Mouse (Mus musculus) megakaryocyte progenitor cell, adult 5-6 weeks (primary cell): ENCODE measurements around the gene Gm49321. TPM values are rescaled to one million over a fixed set of nuclear protein-coding genes. Genes with fewer than 3 reads are reported as not detected.

ENCODE experiments used
- ATAC-seq: replicated peaks from 2 replicates; pipeline ENCODE4 v1.8.0; 2016; ENCODE audit warnings: mild to moderate bottlenecking, moderate TSS enrichment, inconsistent platforms; ENCODE audit not compliant: poor library complexity
- total RNA-seq, 2 experiments: library from RNA; stranded (forward) in 1 of 2; stranded (reverse) in 1 of 2; fragments of 157-497, 149-512 nt in 1 of 2; fragments of 200-1000 nt in 1 of 2; gene quantifications; 2 replicates each; pipeline versions ENCODE4 v1.2.3 to v1.2.4; 2015 to 2017

Gm49321 gene
- total RNA-seq, 2 experiments from 2014 or later: 1.5 TPM; not detected in 1

DNA sequence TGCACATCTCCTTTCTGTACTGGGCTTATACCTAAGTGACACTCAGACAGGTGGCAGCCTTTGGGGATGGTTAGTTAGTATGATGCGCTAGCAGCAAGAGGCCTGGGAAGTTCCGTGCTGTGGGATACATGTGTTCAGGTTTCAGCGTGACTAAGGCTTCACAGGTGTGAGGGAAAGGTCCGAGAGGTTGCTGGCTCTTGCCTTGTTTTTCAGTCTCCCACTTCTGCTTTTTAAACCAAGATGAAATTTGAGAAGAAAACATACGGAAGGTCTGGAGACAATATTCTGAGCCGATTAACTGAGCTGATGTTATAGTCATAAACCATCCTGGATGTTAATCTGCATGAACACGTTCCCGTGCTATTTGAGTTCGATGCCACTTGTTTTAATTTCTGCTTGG, 65.0 kb downstream of the Gm49321 start:
- ATAC-seq: no peak

DNA sequence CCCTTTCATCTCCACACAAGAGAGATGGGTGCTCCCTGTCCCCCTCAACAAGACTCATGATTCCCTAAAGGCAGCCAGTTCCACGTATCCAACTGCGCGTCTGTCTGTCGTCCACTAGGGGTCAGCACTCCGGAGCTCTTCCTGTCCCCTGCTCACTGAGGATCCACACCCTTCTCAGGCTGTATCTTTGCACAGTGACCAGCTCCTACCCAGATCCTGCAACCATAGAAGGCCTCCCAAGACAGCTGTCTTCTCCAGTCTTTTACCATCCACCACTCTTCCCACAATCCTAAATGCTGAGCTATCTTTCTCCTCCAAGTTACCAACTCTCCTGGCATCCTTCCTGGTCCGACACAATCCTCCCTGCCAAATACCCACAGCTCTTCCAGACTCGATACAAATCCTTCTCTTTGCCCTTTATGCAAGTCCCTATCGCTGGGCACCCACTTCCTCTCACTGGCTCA, 72.0 kb downstream of the Gm49321 start:
- ATAC-seq: peak; percentile 87

DNA sequence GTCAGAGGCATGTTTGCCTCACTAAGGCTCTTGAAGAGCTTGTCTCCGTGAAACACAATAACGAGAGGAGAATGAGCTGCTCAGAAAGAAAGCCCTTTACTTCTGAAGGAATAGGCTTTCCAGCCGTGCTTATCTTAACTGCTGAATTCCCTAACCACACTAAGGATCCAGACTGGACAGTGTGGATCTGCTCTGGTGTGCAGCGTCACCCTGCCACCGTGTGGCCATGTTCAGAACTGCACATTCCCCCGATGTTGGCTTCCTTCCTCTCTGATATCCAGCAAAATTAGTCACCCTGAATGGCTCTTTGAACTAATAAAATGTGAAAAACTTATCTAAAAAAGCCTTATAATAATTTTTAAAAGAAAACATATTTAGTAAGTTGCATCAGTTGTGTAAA, 76.3 kb downstream of the Gm49321 start:
- ATAC-seq: peak; percentile 86

DNA sequence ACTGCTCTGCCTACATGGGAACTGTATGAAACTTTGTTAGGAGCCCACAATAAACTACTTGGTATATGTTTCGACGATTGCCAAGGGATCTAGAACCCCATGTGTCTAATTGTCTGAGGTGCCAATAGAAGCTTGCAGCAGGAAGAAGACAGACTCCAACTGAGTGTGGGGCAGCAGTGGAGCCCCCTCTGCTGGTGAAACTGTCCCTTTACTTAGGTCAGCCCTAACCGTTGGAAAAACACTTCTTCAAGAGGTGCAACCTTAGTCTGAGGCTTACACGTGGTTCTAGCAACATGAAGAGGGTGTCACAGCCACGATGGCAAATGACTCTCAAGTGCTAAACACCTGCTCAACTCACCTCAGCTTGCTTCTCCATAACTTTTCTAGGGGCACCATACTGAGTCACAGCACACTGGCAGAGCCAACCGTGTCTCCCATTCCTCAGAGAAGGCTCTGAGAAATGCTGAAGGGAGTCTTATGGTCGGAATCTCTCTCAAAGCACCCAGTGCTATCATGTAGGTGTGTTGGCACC, 77.4 kb downstream of the Gm49321 start:
- ATAC-seq: peak; percentile 69

DNA sequence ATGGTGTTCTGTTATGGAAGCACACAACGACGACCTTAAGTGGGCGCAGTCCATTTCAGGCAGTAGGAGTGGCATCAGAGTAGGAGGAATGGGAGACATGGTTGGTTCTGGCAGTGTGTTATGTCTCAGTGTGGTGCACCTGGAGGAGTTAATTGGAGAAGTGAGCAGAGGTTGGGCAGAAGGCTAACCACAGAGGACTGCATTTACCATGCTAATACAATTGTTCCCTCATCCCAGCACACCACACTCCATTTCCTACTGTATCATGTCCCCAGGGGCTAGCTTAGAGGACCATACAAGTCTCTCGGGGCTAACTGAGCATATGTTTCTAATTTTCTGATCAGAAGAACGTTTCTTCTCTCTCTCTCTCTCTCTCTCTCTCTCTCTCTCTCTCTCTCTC, 78.0 kb downstream of the Gm49321 start:
- no peak for ATAC-seq

Other genes with a start within 250 kb of the Gm49321 start
- gene Hif1a, start 36.3 kb upstream of the Gm49321 start, total RNA-seq (2015): 62.5 and 65.0 TPM in 2 replicates
- gene Hif1a, start 36.3 kb upstream of the Gm49321 start, total RNA-seq (2017): 67.8 and 69.3 TPM in 2 replicates
- gene Snapc1, start 26.8 kb downstream of the Gm49321 start, total RNA-seq (2015): 6.4 and 8.7 TPM in 2 replicates
- 13.4 and 13.5 TPM in 2 replicates for gene Snapc1, start 26.8 kb downstream of the Gm49321 start, total RNA-seq (2017)
- gene Syt16, start 60.0 kb downstream of the Gm49321 start, total RNA-seq (2015): not detected in 2 replicates
- not detected in 2 replicates for gene Syt16, start 60.0 kb downstream of the Gm49321 start, total RNA-seq (2017)